Mouse (Mus musculus) midbrain, embryonic 13.5 days (tissue): ENCODE data around the gene Rps15. TPM values are rescaled to one million over a fixed set of nuclear protein-coding genes. Genes with fewer than 3 reads are reported as not detected.
A peak's percentile ranks its signal among the peaks of the same experiment; 100 is the strongest.

Experiments used
- ATAC-seq: fragments of 200-750 bp; cut with Nextera tagmentation; 2 replicates; pipeline ENCODE4 v1.8.0; 2017; ENCODE audit warnings: mild to moderate bottlenecking, moderate TSS enrichment, moderate library complexity
- H3K27ac ChIP-seq: fragments of 300-500 bp; sonication (generic); 2 replicates; pipeline ENCODE4 v1.5.1; 2015; ENCODE audit warnings: inconsistent platforms, mild to moderate bottlenecking, moderate library complexity
- H3K27me3 ChIP-seq: fragments of 300-500 bp; sonication (generic); 2 replicates; pipeline ENCODE4 v1.6.1; 2015; ENCODE audit warnings: mild to moderate bottlenecking, inconsistent platforms
- H3K36me3 ChIP-seq: fragments of 300-500 bp; sonication (generic); 2 replicates; pipeline ENCODE4 v1.6.1; 2015; ENCODE audit warnings: mild to moderate bottlenecking, inconsistent platforms
- H3K4me1 ChIP-seq: fragments of 300-500 bp; sonication (generic); replicated peaks from 2 replicates; pipeline ENCODE4 v1.6.1; 2015; ENCODE audit warnings: inconsistent platforms
- H3K4me2 ChIP-seq: fragments of 300-500 bp; sonication (generic); replicated peaks from 2 replicates; pipeline ENCODE4 v1.6.1; 2015; ENCODE audit warnings: moderate library complexity, mild to moderate bottlenecking, inconsistent platforms
- H3K4me3 ChIP-seq: fragments of 300-500 bp; sonication (generic); replicated peaks from 2 replicates; pipeline ENCODE4 v1.5.1; 2015; ENCODE audit warnings: mild to moderate bottlenecking, inconsistent platforms
- H3K9ac ChIP-seq: fragments of 300-500 bp; sonication (generic); replicated peaks from 2 replicates; pipeline ENCODE4 v1.6.1; 2015; ENCODE audit warnings: mild to moderate bottlenecking, inconsistent platforms
- H3K9me3 ChIP-seq: fragments of 300-500 bp; sonication (generic); 2 replicates; pipeline ENCODE4 v1.6.1; 2016; ENCODE audit warnings: mild to moderate bottlenecking, inconsistent platforms
- WGBS: fragments of 180-500 bp; shearing (Covaris S2); methylation state at CpG from one replicate; pipeline ENCODE4 v1.1.7; 2015; 5-methylcytosine and 5-hydroxymethylcytosine counted together
- polyA plus RNA-seq: library from polyadenylated mRNA; unstranded; fragments of >200 nt; fragmentation: Nextera tagmentation; extraction: Ambion mirVana; gene quantifications from 2 replicates; pipeline ENCODE4 v1.2.1, GENCODE M21; 2015

Rps15 gene
- polyA plus RNA-seq, 1 experiment from 2014 or later = 631 TPM

GRCm38 (mm10) chr10:80281304-80281703, 10.9 kb upstream of the Rps15 start:
- Histone ChIP-seq H3K9ac (no peak overlapping the region; the same call in 1 of the 2 replicates), H3K27ac (no peak overlapping the region), H3K27me3 (no peaks in the 10 kb centered on the region), H3K4me3 (no peak overlapping the region), H3K9me3 (no peaks in the 10 kb centered on the region), H3K36me3 (peaks cover 90% of the 10 kb centered on the region), H3K4me1 (peaks cover 10% of the 10 kb centered on the region), H3K4me2 (no peak overlapping the region)
- WGBS = 86% methylated on average over 7 of the region's 7 CpGs
- no peak for ATAC-seq

- Histone ChIP-seq H3K9ac (no peak overlapping the region), H3K36me3 (peaks cover 93% of the 10 kb centered on the region), H3K4me3 (no peak overlapping the region), H3K4me2 (no peak overlapping the region), H3K9me3 (no peaks in the 10 kb centered on the region), H3K27ac (0 out of 2 replicates have a peak overlapping the region, but pooled peaks have one; percentile 0), H3K4me1 (peaks cover 10% of the 10 kb centered on the region), H3K27me3 (no peaks in the 10 kb centered on the region)
- WGBS = 60% methylated on average over 8 of the region's 8 CpGs
- ATAC-seq = no peak
Measured at GRCm38 (mm10) chr10:80281921-80282371, 10.3 kb upstream of the Rps15 start.

- Histone ChIP-seq H3K9me3 (no peaks in the 10 kb centered on the region), H3K4me3 (no peak overlapping the region), H3K27ac (no peak overlapping the region), H3K4me1 (peaks cover 10% of the 10 kb centered on the region), H3K4me2 (no peak overlapping the region), H3K36me3 (peaks cover 91% of the 10 kb centered on the region), H3K9ac (no peak overlapping the region), H3K27me3 (no peaks in the 10 kb centered on the region)
- WGBS = 92% methylated on average over 20 of the region's 20 CpGs
- no peak for ATAC-seq
Measured at GRCm38 (mm10) chr10:80282481-80283441, 9.5 kb upstream of the Rps15 start.

- no peaks in the 10 kb centered on the region for H3K27me3 ChIP-seq
- no peak overlapping the region for H3K9ac ChIP-seq
- no peak overlapping the region for H3K4me2 ChIP-seq
- no peak overlapping the region for H3K4me3 ChIP-seq
- no peaks in the 10 kb centered on the region for H3K9me3 ChIP-seq
- 81% methylated on average over 15 of the region's 15 CpGs for WGBS
- peaks cover 80% of the 10 kb centered on the region for H3K36me3 ChIP-seq
- no peak for ATAC-seq
- no peak overlapping the region for H3K27ac ChIP-seq
- H3K4me1 ChIP-seq = peaks cover 10% of the 10 kb centered on the region
Measured at GRCm38 (mm10) chr10:80285222-80286070, 6.8 kb upstream of the Rps15 start.

- Histone ChIP-seq H3K36me3 (peaks cover 58% of the 10 kb centered on the region), H3K27ac (no peak overlapping the region; the same call in 1 of the 2 replicates), H3K4me1 (peaks cover 6% of the 10 kb centered on the region), H3K9ac (no peak overlapping the region), H3K9me3 (no peaks in the 10 kb centered on the region), H3K4me2 (no peak overlapping the region), H3K27me3 (no peaks in the 10 kb centered on the region), H3K4me3 (no peak overlapping the region)
- ATAC-seq = no peak
- WGBS = 96% methylated on average over 12 of the region's 12 CpGs
Measured at GRCm38 (mm10) chr10:80288097-80288496, 4.2 kb upstream of the Rps15 start.

- peaks cover 11% of the 10 kb centered on the region for H3K4me1 ChIP-seq
- H3K27ac ChIP-seq = no peak overlapping the region
- H3K36me3 ChIP-seq = peaks cover 57% of the 10 kb centered on the region
- no peak overlapping the region for H3K9ac ChIP-seq
- WGBS = 72% methylated on average over 8 of the region's 8 CpGs
- H3K27me3 ChIP-seq = no peaks in the 10 kb centered on the region
- no peak for ATAC-seq
- no peaks in the 10 kb centered on the region for H3K9me3 ChIP-seq
- no peak overlapping the region for H3K4me3 ChIP-seq
- H3K4me2 ChIP-seq = no peak overlapping the region
Measured at GRCm38 (mm10) chr10:80288657-80289056, 3.6 kb upstream of the Rps15 start.

- peaks cover 29% of the 10 kb centered on the region for H3K36me3 ChIP-seq
- peak overlapping the region; percentile 93; the same call in 1 of the 2 replicates for H3K27ac ChIP-seq
- WGBS = 28% methylated on average over 14 of the region's 14 CpGs
- H3K27me3 ChIP-seq = no peaks in the 10 kb centered on the region
- H3K9ac ChIP-seq = peak overlapping the region; percentile 99
- H3K9me3 ChIP-seq = no peaks in the 10 kb centered on the region
- peaks cover 57% of the 10 kb centered on the region for H3K4me1 ChIP-seq
- H3K4me3 ChIP-seq = peak overlapping the region; percentile 97
- H3K4me2 ChIP-seq = peak overlapping the region; percentile 99
- no peak for ATAC-seq
Measured at GRCm38 (mm10) chr10:80293325-80293724, 1.1 kb downstream of the Rps15 start.

- H3K9ac ChIP-seq = peak overlapping the region; percentile 99; the same call in 1 of the 2 replicates
- 78% methylated on average over 4 of the region's 4 CpGs for WGBS
- peak overlapping the region; percentile 97 for H3K4me3 ChIP-seq
- 0 out of 2 replicates have a peak overlapping the region, but pooled peaks have one; percentile 39 for H3K27ac ChIP-seq
- H3K36me3 ChIP-seq = peaks cover 20% of the 10 kb centered on the region
- H3K27me3 ChIP-seq = no peaks in the 10 kb centered on the region
- H3K4me2 ChIP-seq = peak overlapping the region; percentile 99; the same call in 1 of the 2 replicates
- ATAC-seq = no peak
- H3K4me1 ChIP-seq = peaks cover 61% of the 10 kb centered on the region
- H3K9me3 ChIP-seq = no peaks in the 10 kb centered on the region
Measured at GRCm38 (mm10) chr10:80294311-80294710, 2.1 kb downstream of the Rps15 start.

GRCm38 (mm10) chr10:80294788-80295303, 2.6 kb downstream of the Rps15 start:
- no peak for ATAC-seq
- H3K4me3 ChIP-seq = 0 out of 2 replicates have a peak overlapping the region, but pooled peaks have one; percentile 97
- peak overlapping the region; percentile 99; the same call in 1 of the 2 replicates for H3K27ac ChIP-seq
- peaks cover 64% of the 10 kb centered on the region for H3K4me1 ChIP-seq
- H3K4me2 ChIP-seq = peak overlapping the region; percentile 99
- peaks cover 20% of the 10 kb centered on the region for H3K36me3 ChIP-seq
- H3K9me3 ChIP-seq = no peaks in the 10 kb centered on the region
- no peaks in the 10 kb centered on the region for H3K27me3 ChIP-seq
- WGBS = 43% methylated on average over 7 of the region's 7 CpGs
- peak overlapping the region; percentile 99 for H3K9ac ChIP-seq

GRCm38 (mm10) chr10:80295618-80296425, 3.6 kb downstream of the Rps15 start, which contains the start of gene Apc2:
Gene Apc2 (plus strand): TSS chr10:80295977.
- Histone ChIP-seq H3K4me3 (peak within 1 kb of the TSS; percentile 54), H3K9ac (peak within 1 kb of the TSS; percentile 99), H3K9me3 (no peaks in the 10 kb centered on the region), H3K27ac (peak within 1 kb of the TSS; percentile 99), H3K4me1 (peaks cover 74% of the 10 kb centered on the region), H3K27me3 (no peaks in the 10 kb centered on the region), H3K4me2 (peak within 1 kb of the TSS; percentile 99), H3K36me3 (peaks cover 20% of the 10 kb centered on the region)
- peak; percentile 53 for ATAC-seq
- whole genome bisulfite sequencing = under 1% methylated on average over 26 of the region's 26 CpGs

GRCm38 (mm10) chr10:80296824-80297223, 4.6 kb downstream of the Rps15 start:
- H3K4me1 ChIP-seq = peaks cover 81% of the 10 kb centered on the region
- 82% methylated on average over 5 of the region's 5 CpGs for WGBS
- peaks cover 23% of the 10 kb centered on the region for H3K36me3 ChIP-seq
- H3K4me3 ChIP-seq = peak overlapping the region; percentile 54
- peak overlapping the region; percentile 99 for H3K4me2 ChIP-seq
- peak overlapping the region; percentile 99 for H3K27ac ChIP-seq
- H3K9me3 ChIP-seq = no peaks in the 10 kb centered on the region
- no peak for ATAC-seq
- H3K9ac ChIP-seq = peak overlapping the region; percentile 99
- no peaks in the 10 kb centered on the region for H3K27me3 ChIP-seq
